Mouse (Mus musculus): ENCODE measurements around the gene Fbxo9. TPM values are rescaled to one million over a fixed set of nuclear protein-coding genes. Genes with fewer than 3 reads are reported as not detected.

Gene Fbxo9
- total RNA-seq, 2 experiments from 2014 or later = 96.4 to 102 TPM

Other genes with a start within 250 kb of the Fbxo9 start
- 10 to 100 TPM; 68.9 to 74.6 TPM for gene Elovl5, start 191.7 kb downstream of the Fbxo9 start, total RNA-seq (2021)
- gene Gcm1, start 57.1 kb downstream of the Fbxo9 start, total RNA-seq (2021) = not detected
- 10 to 100 TPM; 22.6 to 27.0 TPM for gene Ick, start 127 bp upstream of the Fbxo9 start, total RNA-seq (2021)
- 10 to 100 TPM; 41.7 to 58.1 TPM for gene Gsta4, start 73.7 kb upstream of the Fbxo9 start, total RNA-seq (2021)
- not detected for gene Gsta1, start 121.6 kb upstream of the Fbxo9 start, total RNA-seq (2021)
- not detected for gene Gm3776, start 148.1 kb upstream of the Fbxo9 start, total RNA-seq (2021)
- not detected for gene Gm10639, start 180.9 kb upstream of the Fbxo9 start, total RNA-seq (2021)
- not detected for gene Omt2a, start 205.7 kb upstream of the Fbxo9 start, total RNA-seq (2021)
- not detected for gene Omt2b, start 218.5 kb upstream of the Fbxo9 start, total RNA-seq (2021)
- gene Gsta2, start 246.7 kb upstream of the Fbxo9 start, total RNA-seq (2021) = not detected

Measured in layer of hippocampus, postnatal 25 days (tissue).